Mouse (Mus musculus): ENCODE data around the gene 1500009C09Rik. TPM values are rescaled to one million over a fixed set of nuclear protein-coding genes. Genes with fewer than 3 reads are reported as not detected.

Gene 1500009C09Rik
- 0.16 TPM in 1 of 2 replicates, not detected in the other for polyA plus RNA-seq (2012; rRNA removed; ENCODE audit: low replicate concordance)

DNA sequence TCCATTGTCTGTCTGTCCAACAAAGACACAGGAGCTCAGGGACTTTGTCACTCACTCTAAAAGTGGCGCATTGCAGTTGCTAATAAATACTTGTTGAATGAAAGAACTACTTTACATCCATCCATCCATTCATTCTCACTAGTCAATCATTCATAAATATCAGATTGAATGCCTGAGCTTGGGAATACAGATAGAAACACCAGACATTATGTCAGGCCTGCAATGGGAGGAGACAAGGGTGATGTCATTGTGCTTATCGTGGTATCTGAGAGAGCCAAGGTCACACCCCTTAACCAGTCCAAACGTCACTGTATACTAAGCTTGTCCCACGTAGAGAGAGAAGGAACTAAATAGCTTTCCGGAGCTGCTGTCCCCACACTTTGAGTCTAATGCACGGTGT is at the start of gene 1500009C09Rik:
1500009C09Rik (plus strand) TSS at position 301 of the 400 bp plus-strand sequence.

DNA sequence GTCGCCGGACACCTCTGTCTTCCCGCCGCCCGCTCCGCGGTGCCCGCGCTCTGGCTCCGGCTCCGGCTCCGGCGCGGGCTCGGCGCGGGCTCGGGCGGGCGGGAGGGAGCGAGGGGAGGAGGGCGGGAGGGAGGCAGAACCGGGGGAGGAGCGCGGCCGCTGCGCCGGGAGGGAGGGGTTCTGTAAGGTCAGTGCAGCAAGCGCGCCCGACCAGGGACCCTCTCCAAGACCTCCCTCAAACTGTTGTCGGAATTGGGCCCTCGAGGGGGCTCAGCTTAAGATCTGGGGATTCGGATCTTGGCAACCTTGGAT is 39.5 kb upstream of the 1500009C09Rik start, which contains the start of gene Shisa8:
Shisa8 (minus strand) TSS at position 64 of the 312 bp plus-strand sequence.

DNA sequence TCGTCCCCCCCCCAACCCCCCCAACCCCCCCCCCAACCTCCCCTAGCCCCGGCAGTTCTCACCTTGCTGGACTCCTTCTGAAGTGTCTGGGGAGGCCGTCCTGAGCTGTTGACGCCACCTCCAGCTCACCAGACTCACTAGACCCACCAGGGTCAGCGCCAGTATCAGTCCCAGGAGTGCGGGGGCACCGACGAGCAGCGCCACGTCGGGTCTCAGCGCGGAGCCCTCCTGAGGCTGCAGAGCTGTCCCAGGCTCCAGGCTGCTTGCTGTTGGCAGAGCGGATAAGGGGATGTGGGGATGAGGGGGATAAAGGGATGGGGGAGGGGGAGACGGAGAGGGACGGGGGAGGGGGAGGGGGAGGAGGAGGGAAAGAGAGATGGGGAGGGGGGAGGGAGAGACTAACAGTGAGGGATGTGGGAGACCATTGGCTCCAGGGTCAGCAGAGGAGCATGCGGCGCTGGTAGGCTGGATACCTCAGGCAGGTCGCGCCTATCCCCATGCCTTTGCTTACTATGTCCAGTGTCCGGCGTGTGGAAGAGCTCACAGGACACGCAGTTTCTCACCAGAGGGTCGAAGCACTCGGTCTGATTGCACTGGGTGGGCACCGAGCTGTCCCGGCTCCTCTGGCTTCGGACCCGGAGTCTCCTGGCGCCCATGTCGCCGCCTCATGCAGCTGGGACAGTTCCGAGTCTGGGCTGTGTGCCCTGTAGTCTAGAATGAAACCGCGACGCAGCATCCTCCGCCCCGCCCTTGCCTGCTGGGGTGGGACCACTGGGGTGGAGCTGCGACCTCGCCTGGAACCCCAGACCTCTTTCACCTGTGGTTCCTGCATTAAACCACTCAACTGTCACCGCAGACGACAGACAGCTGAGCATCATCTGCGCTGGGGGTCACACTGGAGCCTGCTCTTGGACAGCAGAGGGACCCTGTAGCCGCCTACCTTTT is 28.3 kb upstream of the 1500009C09Rik start, which contains the start of gene Tnfrsf13c:
Tnfrsf13c (minus strand) TSS at position 713 of the 945 bp plus-strand sequence.

DNA sequence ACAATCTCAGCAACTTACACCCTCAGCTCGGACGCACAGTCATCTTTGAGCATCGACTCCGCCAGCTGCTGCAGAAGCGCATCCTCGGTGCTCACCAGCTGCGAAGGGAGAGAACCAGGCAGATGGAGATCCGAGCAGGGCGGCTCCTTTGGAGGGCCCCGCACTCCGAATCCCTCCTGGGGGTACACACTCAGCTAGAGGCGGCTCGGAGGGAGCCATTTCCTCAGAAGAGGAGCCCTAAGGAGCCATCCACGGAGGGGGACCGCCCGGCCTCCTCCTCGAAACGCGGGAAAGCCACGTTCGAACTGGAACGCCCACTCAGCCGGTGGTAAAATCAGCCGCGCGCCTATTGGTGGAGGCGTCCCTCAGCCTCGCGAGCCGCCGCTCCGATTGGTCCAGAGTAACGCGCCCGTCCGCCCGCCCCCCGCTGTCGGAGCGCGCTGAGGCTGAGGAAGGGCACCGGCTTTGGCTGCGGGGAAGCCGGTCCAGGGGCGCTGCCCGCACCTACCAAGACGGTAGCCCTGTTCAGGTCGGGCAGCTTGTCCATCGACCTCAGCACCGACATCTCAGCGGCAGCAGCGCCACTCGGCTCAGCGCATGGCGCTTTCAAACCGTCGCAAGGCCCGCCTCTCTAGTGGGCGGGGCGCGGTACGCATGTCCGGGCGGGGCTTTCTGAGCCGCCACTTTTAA is 7.9 kb upstream of the 1500009C09Rik start, which contains the start of gene Cenpm:
Cenpm (minus strand) TSS at position 634 of the 690 bp plus-strand sequence.

DNA sequence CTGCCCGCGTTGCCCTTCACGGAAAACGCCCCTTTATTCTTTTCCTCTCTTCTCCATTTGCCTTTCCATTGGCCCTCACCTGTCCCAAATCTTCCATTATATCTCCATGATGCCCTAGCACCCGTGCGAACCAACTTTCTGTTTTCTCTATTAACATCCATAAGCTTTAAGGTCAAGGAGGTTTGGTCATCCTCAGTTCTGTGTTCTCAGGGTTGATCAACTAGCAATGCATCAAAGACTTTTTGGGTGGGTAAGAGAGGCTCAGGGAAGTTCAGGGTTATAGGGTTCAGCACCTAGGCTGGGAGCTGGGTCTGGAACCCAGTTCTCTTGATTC is 22.4 kb downstream of the 1500009C09Rik start, which contains the start of gene Sept3:
Sept3 (plus strand) TSS at position 301 of the 334 bp plus-strand sequence.

DNA sequence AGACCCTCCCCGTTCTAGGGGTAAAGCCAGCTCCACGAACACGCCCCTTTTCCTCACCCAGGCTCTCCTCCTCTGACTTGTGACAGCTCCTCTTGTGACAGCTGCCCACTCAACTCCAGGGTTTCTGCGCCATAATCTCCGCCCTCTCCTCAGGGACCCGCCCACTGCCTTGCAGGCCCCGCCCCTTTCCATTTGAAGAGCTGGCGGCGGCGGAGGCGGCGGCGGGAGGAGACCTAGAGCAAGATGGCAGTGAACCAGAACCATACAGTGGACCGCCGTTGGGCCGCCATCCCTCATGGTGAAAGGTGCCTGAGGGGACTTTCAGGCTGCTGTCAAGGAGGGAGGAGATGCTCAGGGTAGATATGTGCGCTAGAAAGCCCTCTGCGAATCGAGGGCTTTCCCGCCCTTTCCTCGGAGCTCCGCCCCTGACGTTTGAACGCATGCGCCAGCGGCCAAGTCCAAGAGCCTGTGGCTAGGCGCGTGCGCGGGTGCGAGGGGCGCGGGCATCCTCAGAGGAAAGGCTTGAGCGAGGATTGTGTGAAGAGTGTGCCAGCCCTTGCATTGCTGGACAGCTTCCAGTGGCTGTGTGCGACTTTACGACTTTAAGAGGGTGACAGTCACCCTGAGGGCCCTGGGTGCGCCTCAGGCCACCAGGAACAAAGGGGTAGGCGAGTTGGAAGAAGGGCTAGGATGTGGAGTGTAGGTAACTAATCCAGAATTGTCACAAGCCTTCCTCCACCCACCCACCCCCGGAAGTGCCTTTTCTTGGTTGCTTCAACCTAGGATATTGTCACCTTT is 46.8 kb downstream of the 1500009C09Rik start, which contains the start of gene Wbp2nl:
Wbp2nl (plus strand) TSS at position 191 of the 798 bp plus-strand sequence.

Other genes with a start within 250 kb of the 1500009C09Rik start
- 37.3 and 44.9 TPM in 2 replicates for gene Desi1, start 218.5 kb upstream of the 1500009C09Rik start, polyA plus RNA-seq (2012; rRNA removed; ENCODE audit: low replicate concordance)
- 53.7 and 64.9 TPM in 2 replicates for gene Snu13, start 204.8 kb upstream of the 1500009C09Rik start, polyA plus RNA-seq (2012; rRNA removed; ENCODE audit: low replicate concordance)
- gene 4930407I10Rik, start 193.2 kb upstream of the 1500009C09Rik start, polyA plus RNA-seq (2012; rRNA removed; ENCODE audit: low replicate concordance), result not detected in 2 replicates
- 0.04 TPM in 1 of 2 replicates, not detected in the other for gene Mei1, start 182.4 kb upstream of the 1500009C09Rik start, polyA plus RNA-seq (2012; rRNA removed; ENCODE audit: low replicate concordance)
- gene Ccdc134, start 124.5 kb upstream of the 1500009C09Rik start, polyA plus RNA-seq (2012; rRNA removed; ENCODE audit: low replicate concordance), result 10.5 and 12.5 TPM in 2 replicates
- gene Srebf2, start 105.2 kb upstream of the 1500009C09Rik start, polyA plus RNA-seq (2012; rRNA removed; ENCODE audit: low replicate concordance), result 145 and 311 TPM in 2 replicates
- gene Shisa8, start 39.6 kb upstream of the 1500009C09Rik start, polyA plus RNA-seq (2012; rRNA removed; ENCODE audit: low replicate concordance), result 1.4 and 7.0 TPM in 2 replicates
- gene Tnfrsf13c, start 28.0 kb upstream of the 1500009C09Rik start, polyA plus RNA-seq (2012; rRNA removed; ENCODE audit: low replicate concordance), result 23.3 and 82.5 TPM in 2 replicates
- 3.3 and 9.3 TPM in 2 replicates for gene Cenpm, start 7.6 kb upstream of the 1500009C09Rik start, polyA plus RNA-seq (2012; rRNA removed; ENCODE audit: low replicate concordance)
- gene Sept3, start 22.5 kb downstream of the 1500009C09Rik start, polyA plus RNA-seq (2012; rRNA removed; ENCODE audit: low replicate concordance), result 2.9 and 3.2 TPM in 2 replicates
- not detected in 2 replicates for gene Wbp2nl, start 46.6 kb downstream of the 1500009C09Rik start, polyA plus RNA-seq (2012; rRNA removed; ENCODE audit: low replicate concordance)
- gene Naga, start 86.5 kb downstream of the 1500009C09Rik start, polyA plus RNA-seq (2012; rRNA removed; ENCODE audit: low replicate concordance), result 160 and 212 TPM in 2 replicates
- 2.2 and 3.2 TPM in 2 replicates for gene Pheta2, start 86.5 kb downstream of the 1500009C09Rik start, polyA plus RNA-seq (2012; rRNA removed; ENCODE audit: low replicate concordance)
- 158 and 195 TPM in 2 replicates for gene Smdt1, start 86.6 kb downstream of the 1500009C09Rik start, polyA plus RNA-seq (2012; rRNA removed; ENCODE audit: low replicate concordance)
- gene Ndufa6, start 101.9 kb downstream of the 1500009C09Rik start, polyA plus RNA-seq (2012; rRNA removed; ENCODE audit: low replicate concordance), result 232 and 241 TPM in 2 replicates
- 48.6 and 64.4 TPM in 2 replicates for gene Cyp2d22, start 127.9 kb downstream of the 1500009C09Rik start, polyA plus RNA-seq (2012; rRNA removed; ENCODE audit: low replicate concordance)
- gene Cyp2d11, start 141.6 kb downstream of the 1500009C09Rik start, polyA plus RNA-seq (2012; rRNA removed; ENCODE audit: low replicate concordance), result not detected in 2 replicates
- gene Cyp2d10, start 154.8 kb downstream of the 1500009C09Rik start, polyA plus RNA-seq (2012; rRNA removed; ENCODE audit: low replicate concordance), result 7.2 TPM in 1 of 2 replicates, not detected in the other
- gene Cyp2d9, start 181.0 kb downstream of the 1500009C09Rik start, polyA plus RNA-seq (2012; rRNA removed; ENCODE audit: low replicate concordance), result 10.0 TPM in 1 of 2 replicates, not detected in the other